Mouse (Mus musculus) MEL (cell line): Measurements from ENCODE around the gene Cep126. TPM values are rescaled to one million over a fixed set of nuclear protein-coding genes. Genes with fewer than 3 reads are reported as not detected.

Experiments
- DNase-seq: peaks from one replicate; pipeline ENCODE4 v3.0.0; 2011; ENCODE audit warnings: low read depth, low spot score
- H3K27ac ChIP-seq: 2 replicates; pipeline ENCODE4 v1.5.1; 2012; ENCODE audit warnings: low read depth, mild to moderate bottlenecking, control low read depth, low read length, moderate library complexity; ENCODE audit not compliant: control insufficient read depth
- H3K27me3 ChIP-seq, 2 experiments: fragments of 150-350 bp in 1 of 2; sonication (generic) in 1 of 2; 2 replicates each; pipeline ENCODE4 v1.6.1; 2012; ENCODE audit warnings: low read length in 2 of 2, mild to moderate bottlenecking in 2 of 2, improper control_type of control experiment in 1 of 2, moderate library complexity in 1 of 2; ENCODE audit not compliant: insufficient read depth in 2 of 2, control insufficient read depth in 1 of 2
- H3K36me3 ChIP-seq, 2 experiments: 2 replicates each; pipeline ENCODE4 v1.6.1; 2012 to 2014; ENCODE audit warnings: low read length in 2 of 2, improper control_type of control experiment in 1 of 2, inconsistent platforms in 1 of 2, mild to moderate bottlenecking in 1 of 2; ENCODE audit not compliant: insufficient read depth in 2 of 2, control insufficient read depth in 1 of 2
- H3K4me1 ChIP-seq, 2 experiments: fragments of 150-350 bp in 1 of 2; sonication (generic) in 1 of 2; 2 replicates each; pipeline ENCODE4 v1.6.1; 2012; ENCODE audit warnings: low read length in 2 of 2, improper control_type of control experiment in 1 of 2, mild to moderate bottlenecking in 1 of 2; ENCODE audit not compliant: insufficient read depth in 2 of 2, control insufficient read depth in 1 of 2
- H3K4me3 ChIP-seq, 2 experiments: fragments of 150-350 bp in 1 of 2; sonication (generic) in 1 of 2; 2 replicates each; pipeline ENCODE4 v1.5.1; 2012; ENCODE audit warnings: low read depth in 2 of 2, low read length in 2 of 2, mild to moderate bottlenecking in 2 of 2, moderate library complexity in 2 of 2, control low read depth in 1 of 2, improper control_type of control experiment in 1 of 2; ENCODE audit not compliant: control insufficient read depth in 1 of 2, insufficient read depth in 1 of 2
- H3K79me2 ChIP-seq: 2 replicates; pipeline ENCODE4 v1.6.1; 2012; ENCODE audit warnings: mild to moderate bottlenecking, low read length, moderate library complexity; ENCODE audit not compliant: control insufficient read depth, poor library complexity, insufficient read depth
- H3K9ac ChIP-seq: 2 replicates; pipeline ENCODE4 v1.6.1; 2012; ENCODE audit warnings: low read depth, mild to moderate bottlenecking, control low read depth, low read length, moderate library complexity; ENCODE audit not compliant: control insufficient read depth, poor library complexity, severe bottlenecking
- H3K9me3 ChIP-seq: fragments of 150-350 bp; sonication (generic); replicated peaks from 2 replicates; pipeline ENCODE4 v1.6.1; 2012; ENCODE audit warnings: mild to moderate bottlenecking, low read length, improper control_type of control experiment, moderate library complexity; ENCODE audit not compliant: insufficient read depth
- BHLHE40 ChIP-seq: IDR thresholded peaks from 2 replicates; pipeline ENCODE4 v1.6.1; 2012; ENCODE audit warnings: low read depth, mild to moderate bottlenecking, inconsistent platforms, low read length, improper control_type of control experiment, borderline replicate concordance
- CHD2 ChIP-seq: IDR thresholded peaks from 2 replicates; pipeline ENCODE4 v1.6.1; 2011; ENCODE audit warnings: low read length, improper control_type of control experiment
- CTCF ChIP-seq, 3 experiments: IDR thresholded peaks in 2 of 3; conservative IDR thresholded peaks in 1 of 3; 2 replicates each; pipeline ENCODE4 v1.5.1; 2011 to 2012; ENCODE audit warnings: low read length in 3 of 3, low read depth in 2 of 3, mild to moderate bottlenecking in 2 of 3, improper control_type of control experiment in 1 of 3, inconsistent platforms in 1 of 3, mixed read lengths in 1 of 3, moderate library complexity in 1 of 3; ENCODE audit not compliant: control insufficient read depth in 1 of 3, insufficient read depth in 1 of 3, poor library complexity in 1 of 3, severe bottlenecking in 1 of 3
- E2F4 ChIP-seq: IDR thresholded peaks from 2 replicates; pipeline ENCODE4 v1.6.1; 2011; ENCODE audit warnings: low read depth, low read length, improper control_type of control experiment, borderline replicate concordance
- EP300 ChIP-seq, 2 experiments: IDR thresholded peaks; 2 replicates each; pipeline ENCODE4 v1.6.1; 2011; ENCODE audit warnings: improper control_type of control experiment in 2 of 2, low read length in 2 of 2, low read depth in 1 of 2, mild to moderate bottlenecking in 1 of 2
- ETS1 ChIP-seq: IDR thresholded peaks from 2 replicates; pipeline ENCODE4 v1.6.1; 2012; ENCODE audit warnings: low read depth, mild to moderate bottlenecking, inconsistent platforms, low read length, improper control_type of control experiment, moderate library complexity
- GABPA ChIP-seq: IDR thresholded peaks from 2 replicates; pipeline ENCODE4 v1.6.1; 2012; ENCODE audit warnings: low read depth, mild to moderate bottlenecking, inconsistent platforms, low read length, improper control_type of control experiment, moderate library complexity
- JUND ChIP-seq: IDR thresholded peaks from 2 replicates; pipeline ENCODE4 v1.6.1; 2011; ENCODE audit warnings: low read depth, mild to moderate bottlenecking, improper control_type of control experiment, low read length
- MAFK ChIP-seq: IDR thresholded peaks from 2 replicates; pipeline ENCODE4 v1.6.1; 2011; ENCODE audit warnings: low read depth, mild to moderate bottlenecking, low read length, improper control_type of control experiment, borderline replicate concordance
- MXI1 ChIP-seq: IDR thresholded peaks from 2 replicates; pipeline ENCODE4 v1.6.1; 2011; ENCODE audit warnings: mild to moderate bottlenecking, low read depth, low read length, improper control_type of control experiment
- MYB ChIP-seq: IDR thresholded peaks from 2 replicates; pipeline ENCODE4 v1.6.1; 2011; ENCODE audit warnings: mild to moderate bottlenecking, low read depth, low read length, improper control_type of control experiment
- MYC ChIP-seq: IDR thresholded peaks from 2 replicates; pipeline ENCODE4 v1.6.1; 2011; ENCODE audit warnings: low read depth, mild to moderate bottlenecking, low read length, improper control_type of control experiment, moderate library complexity
- NELFE ChIP-seq: IDR thresholded peaks from 2 replicates; pipeline ENCODE4 v1.6.1; 2011; ENCODE audit warnings: low read depth, low read length, improper control_type of control experiment
- NRF1 ChIP-seq: IDR thresholded peaks from 2 replicates; pipeline ENCODE4 v1.6.1; 2014; ENCODE audit warnings: low read depth, mild to moderate bottlenecking, inconsistent platforms, low read length, improper control_type of control experiment, moderate library complexity; ENCODE audit not compliant: poor library complexity, insufficient read depth, severe bottlenecking
- RAD21 ChIP-seq: IDR thresholded peaks from 2 replicates; pipeline ENCODE4 v1.6.1; 2011; ENCODE audit warnings: mild to moderate bottlenecking, low read depth, low read length, improper control_type of control experiment
- RCOR1 ChIP-seq: IDR thresholded peaks from 2 replicates; pipeline ENCODE4 v1.6.1; 2012; ENCODE audit warnings: low read depth, mild to moderate bottlenecking, inconsistent platforms, low read length, improper control_type of control experiment
- SIN3A ChIP-seq: IDR thresholded peaks from 2 replicates; pipeline ENCODE4 v1.6.1; 2012; ENCODE audit warnings: low read length, improper control_type of control experiment, inconsistent platforms
- SMC3 ChIP-seq: IDR thresholded peaks from 2 replicates; pipeline ENCODE4 v1.6.1; 2011; ENCODE audit warnings: low read depth, low read length, improper control_type of control experiment
- TBP ChIP-seq: IDR thresholded peaks from 2 replicates; pipeline ENCODE4 v1.8.0; 2011; ENCODE audit warnings: low read depth, low read length, improper control_type of control experiment
- TCF12 ChIP-seq: IDR thresholded peaks from 2 replicates; pipeline ENCODE4 v1.6.1; 2014; ENCODE audit warnings: low read depth, mild to moderate bottlenecking, inconsistent platforms, low read length, improper control_type of control experiment, moderate library complexity
- ZC3H11A ChIP-seq: IDR thresholded peaks from 2 replicates; pipeline ENCODE4 v1.6.1; 2012; ENCODE audit warnings: low read depth, mild to moderate bottlenecking, inconsistent platforms, low read length, improper control_type of control experiment
- ZNF384 ChIP-seq: IDR thresholded peaks from 2 replicates; pipeline ENCODE4 v1.6.1; 2012; ENCODE audit warnings: low read depth, mild to moderate bottlenecking, inconsistent platforms, low read length, improper control_type of control experiment
- polyA plus RNA-seq, 2 experiments: library from polyadenylated mRNA; stranded (reverse) in 1 of 2; unstranded in 1 of 2; fragments of >175 nt in 1 of 2; fragments of >200 nt in 1 of 2; gene quantifications; 2 replicates each; pipeline versions ENCODE4 v1.2.1 to v1.2.4; 2012; ENCODE audit warnings: low replicate concordance in 2 of 2, low read depth in 1 of 2; ENCODE audit not compliant: insufficient read length in 2 of 2, insufficient read depth in 1 of 2, missing spikeins in 1 of 2
- total RNA-seq: library from RNA; depleted of rRNA; stranded (reverse); fragments of 300-350 nt; gene quantifications from 2 replicates; pipeline ENCODE4 v1.2.3, GENCODE M21; 2012

Cep126 gene
- total and polyA plus RNA-seq, 3 experiments = not detected

GRCm38 (mm10) chr9:8103050-8103449, 31.0 kb downstream of the Cep126 start:
- Histone ChIP-seq H3K4me1 (no peaks in the 10 kb centered on the region), H3K9me3 (no peaks in the 10 kb centered on the region), H3K9ac (no peak overlapping the region), H3K36me3 (no peaks in the 10 kb centered on the region), H3K4me3 (no peak overlapping the region), H3K27me3 (no peaks in the 10 kb centered on the region), H3K79me2 (no peaks in the 10 kb centered on the region), H3K27ac (no peak overlapping the region)
- no peak for DNase-seq
- TF ChIP-seq JUND (no peak), MXI1 (no peak), BHLHE40 (no peak), RCOR1 (no peak), MYC (no peak), MYB (no peak), ZC3H11A (no peak), NELFE (no peak), ETS1 (no peak), CHD2 (no peak), SMC3 (no peak), E2F4 (no peak), MAFK (no peak), RAD21 (no peak), GABPA (no peak), TBP (no peak), NRF1 (no peak), ZNF384 (no peak), CTCF (IDR thresholded peaks at IDR 0.05 in 2 of 3, conservative IDR thresholded peaks at IDR 0.05 in 1 of 3; ENCODE audit: control insufficient read depth in 1 of 3, insufficient read depth in 1 of 3, low read depth in 2 of 3, low read length in 3 of 3, poor library complexity in 1 of 3, severe bottlenecking in 1 of 3) (no peak)

- Histone ChIP-seq H3K9me3 (no peaks in the 10 kb centered on the region), H3K9ac (no peak overlapping the region), H3K79me2 (no peaks in the 10 kb centered on the region), H3K36me3 (no peaks in the 10 kb centered on the region), H3K27ac (no peak overlapping the region), H3K27me3 (no peaks in the 10 kb centered on the region; a peak in 1 of 4 replicates), H3K4me1 (no peaks in the 10 kb centered on the region), H3K4me3 (no peak overlapping the region)
- DNase-seq = peak; percentile 10
- peak in 1 of 2 experiments; percentile 40; a peak in 1 of 4 replicates for TF ChIP-seq EP300 (IDR thresholded peaks at IDR 0.05; ENCODE audit: low read depth in 1 of 2, low read length in 2 of 2)
- no peak for TF ChIP-seq SIN3A
- peak; percentile 45; the same call in 1 of the 2 replicates for TF ChIP-seq TCF12
- TF ChIP-seq SMC3 = no peak
Observed at GRCm38 (mm10) chr9:8100962-8101361, 33.1 kb downstream of the Cep126 start.
